Mouse (Mus musculus): ENCODE measurements around the gene Ltn1. TPM values are rescaled to one million over a fixed set of nuclear protein-coding genes. Genes with fewer than 3 reads are reported as not detected.

Gene Ltn1
- 27.9 and 28.8 TPM in 2 replicates for polyA plus RNA-seq (2015; fragmentation: Nextera tagmentation; extraction: Ambion mirVana)

- peak; percentile 99 for ATAC-seq (ENCODE audit: insufficient read depth, low FRiP score)
- H3K9ac ChIP-seq (ENCODE audit: low read length): peak within 1 kb of the TSS; percentile 94
- peak within 1 kb of the TSS; percentile 98 for H3K4me3 ChIP-seq (replicated peaks; ENCODE audit: low read length)
- no peaks in the 10 kb centered on the region for H3K27me3 ChIP-seq (ENCODE audit: control insufficient read depth, insufficient read depth, low read length)
- H3K27ac ChIP-seq (ENCODE audit: low read length): peak within 1 kb of the TSS; percentile 74
- no peaks in the 10 kb centered on the region for H3K36me3 ChIP-seq (ENCODE audit: control insufficient read depth, insufficient read depth, low read length)
- WGBS: under 1% methylated on average over 56 of the region's 56 CpGs
- H3K4me1 ChIP-seq (ENCODE audit: control insufficient read depth, insufficient read depth, low read length): no peaks in the 10 kb centered on the region
- no peaks in the 10 kb centered on the region for H3K9me3 ChIP-seq (replicated peaks; ENCODE audit: control insufficient read depth, low read length)
- H3K4me2 ChIP-seq (ENCODE audit: low read depth, low read length): peak within 1 kb of the TSS; percentile 75
Observed at GRCm38 (mm10) chr16:87432033-87432814, at the start of gene Ltn1. Gene Ltn1 (minus strand): TSS chr16:87432612.

- peaks cover 23% of the 10 kb centered on the region for H3K36me3 ChIP-seq (ENCODE audit: control insufficient read depth, insufficient read depth, low read length)
- no peak overlapping the region for H3K27ac ChIP-seq (ENCODE audit: low read length)
- ATAC-seq (ENCODE audit: insufficient read depth, low FRiP score): no peak
- no peaks in the 10 kb centered on the region for H3K4me1 ChIP-seq (ENCODE audit: control insufficient read depth, insufficient read depth, low read length)
- H3K4me2 ChIP-seq (ENCODE audit: low read depth, low read length): no peak overlapping the region
- H3K9me3 ChIP-seq (replicated peaks; ENCODE audit: control insufficient read depth, low read length): no peaks in the 10 kb centered on the region
- 90% methylated on average over 4 of the region's 4 CpGs for WGBS
- H3K4me3 ChIP-seq (replicated peaks; ENCODE audit: low read length): no peak overlapping the region
- H3K9ac ChIP-seq (ENCODE audit: low read length): no peak overlapping the region
- no peaks in the 10 kb centered on the region for H3K27me3 ChIP-seq (ENCODE audit: control insufficient read depth, insufficient read depth, low read length)
Observed at GRCm38 (mm10) chr16:87470579-87470978, 38.2 kb upstream of the Ltn1 start.

GRCm38 (mm10) chr16:87458752-87459151 lies 26.3 kb upstream of the Ltn1 start:
- H3K4me3 ChIP-seq (replicated peaks; ENCODE audit: low read length): no peak overlapping the region
- no peaks in the 10 kb centered on the region for H3K9me3 ChIP-seq (replicated peaks; ENCODE audit: control insufficient read depth, low read length)
- WGBS: 92% methylated on average over 3 of the region's 3 CpGs
- H3K27me3 ChIP-seq (ENCODE audit: control insufficient read depth, insufficient read depth, low read length): no peaks in the 10 kb centered on the region
- H3K9ac ChIP-seq (ENCODE audit: low read length): no peak overlapping the region
- no peak overlapping the region for H3K27ac ChIP-seq (ENCODE audit: low read length)
- no peaks in the 10 kb centered on the region for H3K36me3 ChIP-seq (ENCODE audit: control insufficient read depth, insufficient read depth, low read length)
- H3K4me2 ChIP-seq (ENCODE audit: low read depth, low read length): no peak overlapping the region
- no peak for ATAC-seq (ENCODE audit: insufficient read depth, low FRiP score)
- H3K4me1 ChIP-seq (ENCODE audit: control insufficient read depth, insufficient read depth, low read length): peaks cover 10% of the 10 kb centered on the region

- H3K9me3 ChIP-seq (replicated peaks; ENCODE audit: control insufficient read depth, low read length): no peaks in the 10 kb centered on the region
- H3K4me3 ChIP-seq (replicated peaks; ENCODE audit: low read length): peak overlapping the region; percentile 92
- H3K4me2 ChIP-seq (ENCODE audit: low read depth, low read length): peak overlapping the region; percentile 69
- peaks cover 10% of the 10 kb centered on the region for H3K4me1 ChIP-seq (ENCODE audit: control insufficient read depth, insufficient read depth, low read length)
- H3K9ac ChIP-seq (ENCODE audit: low read length): peak overlapping the region; percentile 98
- WGBS: under 1% methylated on average over 37 of the region's 38 CpGs
- peak; percentile 69 for ATAC-seq (ENCODE audit: insufficient read depth, low FRiP score)
- H3K27me3 ChIP-seq (ENCODE audit: control insufficient read depth, insufficient read depth, low read length): no peaks in the 10 kb centered on the region
- H3K36me3 ChIP-seq (ENCODE audit: control insufficient read depth, insufficient read depth, low read length): no peaks in the 10 kb centered on the region
- peak overlapping the region; percentile 67 for H3K27ac ChIP-seq (ENCODE audit: low read length)
Observed at GRCm38 (mm10) chr16:87455180-87455611, 22.8 kb upstream of the Ltn1 start.

GRCm38 (mm10) chr16:87454419-87455179 lies 22.2 kb upstream of the Ltn1 start, which contains the start of gene Usp16:
Gene Usp16 (plus strand): TSS chr16:87454703.
- 10% methylated on average over 45 of the region's 45 CpGs for WGBS
- Histone ChIP-seq H3K4me1 (ENCODE audit: control insufficient read depth, insufficient read depth, low read length) (peaks cover 10% of the 10 kb centered on the region), H3K27me3 (ENCODE audit: control insufficient read depth, insufficient read depth, low read length) (no peaks in the 10 kb centered on the region), H3K4me3 (replicated peaks; ENCODE audit: low read length) (peak within 1 kb of the TSS; percentile 92), H3K36me3 (ENCODE audit: control insufficient read depth, insufficient read depth, low read length) (no peaks in the 10 kb centered on the region), H3K9me3 (replicated peaks; ENCODE audit: control insufficient read depth, low read length) (no peaks in the 10 kb centered on the region), H3K9ac (ENCODE audit: low read length) (peak within 1 kb of the TSS; percentile 98), H3K4me2 (ENCODE audit: low read depth, low read length) (peak within 1 kb of the TSS; percentile 69), H3K27ac (ENCODE audit: low read length) (peak within 1 kb of the TSS; percentile 67)
- peak; percentile 98 for ATAC-seq (ENCODE audit: insufficient read depth, low FRiP score)

GRCm38 (mm10) chr16:87453226-87453625 lies 20.8 kb upstream of the Ltn1 start:
- no peaks in the 10 kb centered on the region for H3K9me3 ChIP-seq (replicated peaks; ENCODE audit: control insufficient read depth, low read length)
- no peak overlapping the region for H3K4me3 ChIP-seq (replicated peaks; ENCODE audit: low read length)
- no peak overlapping the region for H3K4me2 ChIP-seq (ENCODE audit: low read depth, low read length)
- peaks cover 10% of the 10 kb centered on the region for H3K4me1 ChIP-seq (ENCODE audit: control insufficient read depth, insufficient read depth, low read length)
- WGBS: 90% methylated on average over 2 of the region's 2 CpGs
- ATAC-seq (ENCODE audit: insufficient read depth, low FRiP score): no peak
- H3K27ac ChIP-seq (ENCODE audit: low read length): no peak overlapping the region
- no peak overlapping the region for H3K9ac ChIP-seq (ENCODE audit: low read length)
- H3K36me3 ChIP-seq (ENCODE audit: control insufficient read depth, insufficient read depth, low read length): no peaks in the 10 kb centered on the region
- H3K27me3 ChIP-seq (ENCODE audit: control insufficient read depth, insufficient read depth, low read length): no peaks in the 10 kb centered on the region

GRCm38 (mm10) chr16:87445528-87445927 lies 13.1 kb upstream of the Ltn1 start:
- no peaks in the 10 kb centered on the region for H3K27me3 ChIP-seq (ENCODE audit: control insufficient read depth, insufficient read depth, low read length)
- H3K27ac ChIP-seq (ENCODE audit: low read length): no peak overlapping the region
- peaks cover 11% of the 10 kb centered on the region; the same call in 1 of the 2 replicates for H3K4me1 ChIP-seq (ENCODE audit: control insufficient read depth, insufficient read depth, low read length)
- H3K4me3 ChIP-seq (replicated peaks; ENCODE audit: low read length): no peak overlapping the region
- H3K9ac ChIP-seq (ENCODE audit: low read length): no peak overlapping the region
- H3K4me2 ChIP-seq (ENCODE audit: low read depth, low read length): no peak overlapping the region
- H3K9me3 ChIP-seq (replicated peaks; ENCODE audit: control insufficient read depth, low read length): no peaks in the 10 kb centered on the region
- 95% methylated on average over 3 of the region's 3 CpGs for WGBS
- ATAC-seq (ENCODE audit: insufficient read depth, low FRiP score): no peak
- H3K36me3 ChIP-seq (ENCODE audit: control insufficient read depth, insufficient read depth, low read length): no peaks in the 10 kb centered on the region

- Histone ChIP-seq H3K9me3 (replicated peaks; ENCODE audit: control insufficient read depth, low read length) (no peaks in the 10 kb centered on the region), H3K27me3 (ENCODE audit: control insufficient read depth, insufficient read depth, low read length) (no peaks in the 10 kb centered on the region), H3K27ac (ENCODE audit: low read length) (no peak overlapping the region), H3K4me2 (ENCODE audit: low read depth, low read length) (no peak overlapping the region), H3K36me3 (ENCODE audit: control insufficient read depth, insufficient read depth, low read length) (no peaks in the 10 kb centered on the region), H3K4me3 (replicated peaks; ENCODE audit: low read length) (no peak overlapping the region), H3K4me1 (ENCODE audit: control insufficient read depth, insufficient read depth, low read length) (peaks cover 11% of the 10 kb centered on the region; the same call in 1 of the 2 replicates), H3K9ac (ENCODE audit: low read length) (no peak overlapping the region)
- ATAC-seq (ENCODE audit: insufficient read depth, low FRiP score): no peak
Observed at GRCm38 (mm10) chr16:87445110-87445509, 12.7 kb upstream of the Ltn1 start.

GRCm38 (mm10) chr16:87444071-87444470 lies 11.7 kb upstream of the Ltn1 start:
- H3K9me3 ChIP-seq (replicated peaks; ENCODE audit: control insufficient read depth, low read length): no peaks in the 10 kb centered on the region
- H3K27ac ChIP-seq (ENCODE audit: low read length): no peak overlapping the region
- no peak for ATAC-seq (ENCODE audit: insufficient read depth, low FRiP score)
- peaks cover 15% of the 10 kb centered on the region for H3K4me1 ChIP-seq (ENCODE audit: control insufficient read depth, insufficient read depth, low read length)
- WGBS: 48% methylated on average over 1 of the region's 1 CpGs
- H3K27me3 ChIP-seq (ENCODE audit: control insufficient read depth, insufficient read depth, low read length): no peaks in the 10 kb centered on the region
- H3K4me2 ChIP-seq (ENCODE audit: low read depth, low read length): no peak overlapping the region
- H3K36me3 ChIP-seq (ENCODE audit: control insufficient read depth, insufficient read depth, low read length): no peaks in the 10 kb centered on the region
- no peak overlapping the region for H3K4me3 ChIP-seq (replicated peaks; ENCODE audit: low read length)
- no peak overlapping the region for H3K9ac ChIP-seq (ENCODE audit: low read length)

Data from stomach, embryonic 16.5 days (tissue).